Mouse (Mus musculus): ENCODE measurements around the gene Tulp4. TPM values are rescaled to one million over a fixed set of nuclear protein-coding genes. Genes with fewer than 3 reads are reported as not detected.
A peak's percentile ranks its signal among the peaks of the same experiment; 100 is the strongest.

Tulp4 gene
- total RNA-seq, 2 experiments from 2014 or later: 99.4 to 101 TPM

- DNase-seq (ENCODE audit: low spot score in 2 of 2): no peak
These were observed 12.6 kb downstream of the Tulp4 start for GRCm38 (mm10) chr17:6118861-6119260.

GRCm38 (mm10) chr17:6123776-6124175 lies 17.5 kb downstream of the Tulp4 start:
- DNase-seq (ENCODE audit: low spot score in 2 of 2): no peak

GRCm38 (mm10) chr17:6125441-6125840 lies 19.2 kb downstream of the Tulp4 start:
- no peak for DNase-seq (ENCODE audit: low spot score in 2 of 2)

- no peak for DNase-seq (ENCODE audit: low spot score in 2 of 2)
These were observed 21.8 kb downstream of the Tulp4 start for GRCm38 (mm10) chr17:6128039-6128438.

GRCm38 (mm10) chr17:6129361-6129760 lies 23.1 kb downstream of the Tulp4 start:
- no peak for DNase-seq (ENCODE audit: low spot score in 2 of 2)

GRCm38 (mm10) chr17:6131083-6131482 lies 24.8 kb downstream of the Tulp4 start:
- DNase-seq (ENCODE audit: low spot score in 2 of 2): no peak

- DNase-seq (ENCODE audit: low spot score in 2 of 2): no peak
These were observed 34.6 kb downstream of the Tulp4 start for GRCm38 (mm10) chr17:6140875-6141274.

GRCm38 (mm10) chr17:6141344-6141743 lies 35.1 kb downstream of the Tulp4 start:
- no peak for DNase-seq (ENCODE audit: low spot score in 2 of 2)

GRCm38 (mm10) chr17:6145244-6145643 lies 39.0 kb downstream of the Tulp4 start:
- DNase-seq (ENCODE audit: low spot score in 2 of 2): no peak

GRCm38 (mm10) chr17:6152941-6153340 lies 46.7 kb downstream of the Tulp4 start:
- no peak for DNase-seq (ENCODE audit: low spot score in 2 of 2)

GRCm38 (mm10) chr17:6153581-6153980 lies 47.3 kb downstream of the Tulp4 start:
- DNase-seq (ENCODE audit: low spot score in 2 of 2): no peak

GRCm38 (mm10) chr17:6154366-6154765 lies 48.1 kb downstream of the Tulp4 start:
- DNase-seq (ENCODE audit: low spot score in 2 of 2): no peak

GRCm38 (mm10) chr17:6160495-6160894 lies 54.3 kb downstream of the Tulp4 start:
- no peak for DNase-seq (ENCODE audit: low spot score in 2 of 2)

- DNase-seq (ENCODE audit: low spot score in 2 of 2): no peak
These were observed 55.7 kb downstream of the Tulp4 start for GRCm38 (mm10) chr17:6161916-6162315.

GRCm38 (mm10) chr17:6162761-6163160 lies 56.5 kb downstream of the Tulp4 start:
- no peak for DNase-seq (ENCODE audit: low spot score in 2 of 2)

- DNase-seq (ENCODE audit: low spot score in 2 of 2): no peak
These were observed 58.7 kb downstream of the Tulp4 start for GRCm38 (mm10) chr17:6164911-6165310.

GRCm38 (mm10) chr17:6172440-6172839 lies 66.2 kb downstream of the Tulp4 start:
- DNase-seq (ENCODE audit: low spot score in 2 of 2): no peak

- peak in 1 of 2 experiments; percentile 17 for DNase-seq (ENCODE audit: low spot score in 2 of 2)
These were observed 66.9 kb downstream of the Tulp4 start for GRCm38 (mm10) chr17:6172926-6173690.

GRCm38 (mm10) chr17:6174574-6174973 lies 68.3 kb downstream of the Tulp4 start:
- DNase-seq (ENCODE audit: low spot score in 2 of 2): no peak

GRCm38 (mm10) chr17:6178564-6179267 lies 72.5 kb downstream of the Tulp4 start:
- no peak for DNase-seq (ENCODE audit: low spot score in 2 of 2)

- DNase-seq (ENCODE audit: low spot score in 2 of 2): no peak
These were observed 73.2 kb downstream of the Tulp4 start for GRCm38 (mm10) chr17:6179389-6179788.

GRCm38 (mm10) chr17:6180421-6180820 lies 74.2 kb downstream of the Tulp4 start:
- DNase-seq (ENCODE audit: low spot score in 2 of 2): no peak

GRCm38 (mm10) chr17:6182715-6183114 lies 76.5 kb downstream of the Tulp4 start:
- no peak for DNase-seq (ENCODE audit: low spot score in 2 of 2)

Data from adrenal gland, postnatal 4 days (tissue).